Mouse (Mus musculus) ES-E14 (cell line): ENCODE data around the gene Mrps7. TPM values are rescaled to one million over a fixed set of nuclear protein-coding genes. Genes with fewer than 3 reads are reported as not detected.

Source experiments
- DNase-seq: peaks from one replicate; pipeline ENCODE4 v3.0.0-alpha.2; 2013; ENCODE audit warnings: low read depth, low spot score
- H3K27ac ChIP-seq: 2 replicates; pipeline ENCODE4 v1.5.1; 2012; ENCODE audit warnings: low read depth, mild to moderate bottlenecking, low read length, moderate library complexity, mixed read lengths; ENCODE audit not compliant: poor library complexity, insufficient read depth, severe bottlenecking
- H3K36me3 ChIP-seq: 2 replicates; pipeline ENCODE4 v1.6.1; 2012; ENCODE audit warnings: mild to moderate bottlenecking, low read length, moderate library complexity, mixed read lengths; ENCODE audit not compliant: control insufficient read depth, poor library complexity, insufficient read depth, severe bottlenecking
- H3K4me1 ChIP-seq, 2 experiments: fragments of 150-350 bp in 1 of 2; sonication (generic) in 1 of 2; 2 replicates each; pipeline ENCODE4 v1.6.1; 2012; ENCODE audit warnings: low read length in 2 of 2, mild to moderate bottlenecking in 1 of 2, mixed read lengths in 1 of 2; ENCODE audit not compliant: control insufficient read depth in 2 of 2, insufficient read depth in 2 of 2, poor library complexity in 1 of 2
- H3K4me3 ChIP-seq, 2 experiments: fragments of 150-350 bp in 1 of 2; sonication (generic) in 1 of 2; 2 replicates each; pipeline ENCODE4 v1.5.1; 2012; ENCODE audit warnings: low read length in 2 of 2, low read depth in 1 of 2, mild to moderate bottlenecking in 1 of 2, mixed read lengths in 1 of 2; ENCODE audit not compliant: insufficient read depth in 1 of 2, poor library complexity in 1 of 2, severe bottlenecking in 1 of 2
- H3K9ac ChIP-seq: 2 replicates; pipeline ENCODE4 v1.6.1; 2012; ENCODE audit warnings: low read depth, mild to moderate bottlenecking, low read length, mixed read lengths; ENCODE audit not compliant: poor library complexity, insufficient read depth, severe bottlenecking
- H3K9me3 ChIP-seq: fragments of 150-350 bp; sonication (generic); 2 replicates; pipeline ENCODE4 v1.6.1; 2012; ENCODE audit warnings: low read depth, mild to moderate bottlenecking, low read length; ENCODE audit not compliant: control insufficient read depth, insufficient read depth
- CHD2 ChIP-seq: IDR thresholded peaks from 2 replicates; pipeline ENCODE4 v1.6.1; 2014; ENCODE audit warnings: mild to moderate bottlenecking, low read depth, low read length, inconsistent platforms
- HCFC1 ChIP-seq: IDR thresholded peaks from 2 replicates; pipeline ENCODE4 v1.6.1; 2012; ENCODE audit warnings: low read length, inconsistent platforms, borderline replicate concordance; ENCODE audit not compliant: insufficient read depth
- MAFK ChIP-seq: IDR thresholded peaks from 2 replicates; pipeline ENCODE4 v1.6.1; 2014; ENCODE audit warnings: mild to moderate bottlenecking, low read depth, low read length, inconsistent platforms; ENCODE audit not compliant: insufficient read depth
- ZC3H11A ChIP-seq: IDR thresholded peaks from 2 replicates; pipeline ENCODE4 v1.6.1; 2012; ENCODE audit warnings: low read depth, mild to moderate bottlenecking, inconsistent platforms, low read length, borderline replicate concordance
- ZNF384 ChIP-seq: IDR thresholded peaks from 2 replicates; pipeline ENCODE4 v1.6.1; 2012; ENCODE audit warnings: low read depth, low read length, inconsistent platforms
- in situ Hi-C, 2 experiments: fragments of 600-800 bp; cut with MboI; formaldehyde crosslinking; loops; one replicate each; pipeline ENCODE4 v1.15.1; 2025; ENCODE audit warnings: low sequenced_read_pairs in 2 of 2, inconsistent platforms in 1 of 2; ENCODE audit not compliant: unreplicated experiment in 2 of 2
- total RNA-seq: library from RNA; depleted of rRNA; stranded (reverse); fragments of 300-350 nt; gene quantifications from 2 replicates; pipeline ENCODE4 v1.2.3, GENCODE M21; 2012

Mrps7 gene
- total RNA-seq, 1 experiment, result 74.9 TPM

- no peak for TF ChIP-seq MAFK
- no peak for TF ChIP-seq CHD2
- no peak for TF ChIP-seq HCFC1
- no peak for TF ChIP-seq ZNF384
- TF ChIP-seq ZC3H11A, result no peak
- Histone ChIP-seq H3K36me3 (peaks cover 80% of the 10 kb centered on the region), H3K4me1 (peaks cover 4 to 8% of the 10 kb centered on the region in 2 experiments; a peak in 3 of 4 replicates), H3K9me3 (no peaks in the 10 kb centered on the region), H3K9ac (no peak overlapping the region), H3K4me3 (no peak overlapping the region), H3K27ac (no peak overlapping the region)
- in situ Hi-C loops, result no loop called here
- DNase-seq, result no peak
These were observed 18.1 kb upstream of the Mrps7 start for GRCm38 (mm10) chr11:115585573-115586100.

GRCm38 (mm10) chr11:115586403-115586802, 17.3 kb upstream of the Mrps7 start:
- TF ChIP-seq HCFC1 (no peak), MAFK (no peak)
- in situ Hi-C loops, result no loop called here
- no peak for DNase-seq
- Histone ChIP-seq H3K4me1 (peaks cover 4 to 13% of the 10 kb centered on the region in 2 experiments; a peak in 3 of 4 replicates), H3K36me3 (peaks cover 81% of the 10 kb centered on the region), H3K9ac (no peak overlapping the region), H3K4me3 (no peak overlapping the region), H3K9me3 (no peaks in the 10 kb centered on the region), H3K27ac (no peak overlapping the region; the same call in 1 of the 2 replicates)

- Histone ChIP-seq H3K9me3 (no peaks in the 10 kb centered on the region), H3K4me1 (peaks cover 4 to 13% of the 10 kb centered on the region in 2 experiments; a peak in 3 of 4 replicates), H3K9ac (no peak overlapping the region), H3K27ac (peak overlapping the region; percentile 29; the same call in 1 of the 2 replicates), H3K4me3 (no peak overlapping the region), H3K36me3 (peaks cover 77% of the 10 kb centered on the region)
- in situ Hi-C loops, result no loop called here
- TF ChIP-seq MAFK (no peak), CHD2 (no peak), ZC3H11A (no peak), ZNF384 (no peak), HCFC1 (no peak)
- no peak for DNase-seq
These were observed 15.7 kb upstream of the Mrps7 start for GRCm38 (mm10) chr11:115587984-115588383.

GRCm38 (mm10) chr11:115590526-115591075, 13.1 kb upstream of the Mrps7 start:
- Histone ChIP-seq H3K36me3 (peaks cover 74% of the 10 kb centered on the region), H3K4me1 (peaks cover 4 to 13% of the 10 kb centered on the region in 2 experiments; a peak in 3 of 4 replicates), H3K9me3 (no peaks in the 10 kb centered on the region), H3K27ac (no peak overlapping the region; the same call in 1 of the 2 replicates), H3K9ac (no peak overlapping the region), H3K4me3 (no peak overlapping the region)
- DNase-seq, result no peak
- in situ Hi-C loops, result no loop called here
- TF ChIP-seq MAFK (no peak), ZC3H11A (no peak), CHD2 (no peak), HCFC1 (no peak), ZNF384 (no peak)
